Mouse (Mus musculus) neural tube, embryonic 11.5 days (tissue): ENCODE measurements at regions not wholly inside any gene's neighbourhood (a gene's known extent, or its start where the extent isn't known, plus 50 kb on each side); places are given as distances from the start of the nearest gene placed in this dataset.
A peak's percentile ranks its signal among the peaks of the same experiment; 100 is the strongest.

ENCODE experiments used
- ATAC-seq: fragments of 200-750 bp; cut with Nextera tagmentation; 2 replicates; pipeline ENCODE4 v1.8.0; 2017; ENCODE audit warnings: moderate number of reproducible peaks, mild to moderate bottlenecking, moderate TSS enrichment, moderate library complexity; ENCODE audit not compliant: insufficient read depth, low FRiP score, low TSS enrichment
- DNase-seq: peaks from one replicate; pipeline ENCODE4 v3.0.0-alpha.2; 2015; ENCODE audit warnings: low spot score
- H3K27ac ChIP-seq: fragments of 300-500 bp; sonication (generic); 2 replicates; pipeline ENCODE4 v1.5.1; 2014; ENCODE audit warnings: low read depth, mild to moderate bottlenecking, low read length
- H3K27me3 ChIP-seq: fragments of 300-500 bp; sonication (generic); 2 replicates; pipeline ENCODE4 v1.6.1; 2014; ENCODE audit warnings: mild to moderate bottlenecking, low read length, mixed read lengths; ENCODE audit not compliant: control insufficient read depth, insufficient read depth
- H3K36me3 ChIP-seq: fragments of 300-500 bp; sonication (generic); 2 replicates; pipeline ENCODE4 v1.6.1; 2014; ENCODE audit warnings: mild to moderate bottlenecking, low read length, moderate library complexity, mixed read lengths; ENCODE audit not compliant: control insufficient read depth, insufficient read depth
- H3K4me1 ChIP-seq: fragments of 300-500 bp; sonication (generic); 2 replicates; pipeline ENCODE4 v1.6.1; 2014; ENCODE audit warnings: low read length, mixed read lengths; ENCODE audit not compliant: control insufficient read depth, insufficient read depth
- H3K4me2 ChIP-seq: fragments of 300-500 bp; sonication (generic); 2 replicates; pipeline ENCODE4 v1.6.1; 2014; ENCODE audit warnings: low read depth, mild to moderate bottlenecking, moderate library complexity
- H3K4me3 ChIP-seq: fragments of 300-500 bp; sonication (generic); 2 replicates; pipeline ENCODE4 v1.5.1; 2014; ENCODE audit warnings: low read depth, low read length
- H3K9ac ChIP-seq: fragments of 300-500 bp; sonication (generic); 2 replicates; pipeline ENCODE4 v1.6.1; 2014; ENCODE audit warnings: mild to moderate bottlenecking, low read length
- H3K9me3 ChIP-seq: fragments of 300-500 bp; sonication (generic); 2 replicates; pipeline ENCODE4 v1.6.1; 2016; ENCODE audit warnings: low read length; ENCODE audit not compliant: control insufficient read depth
- WGBS: fragments of 180-500 bp; shearing (Covaris S2); extraction: QIAGEN DNeasy Blood & Tissue Kit; methylation state at CpG from one replicate; pipeline ENCODE4 v1.1.7; 2014; 5-methylcytosine and 5-hydroxymethylcytosine counted together

DNA sequence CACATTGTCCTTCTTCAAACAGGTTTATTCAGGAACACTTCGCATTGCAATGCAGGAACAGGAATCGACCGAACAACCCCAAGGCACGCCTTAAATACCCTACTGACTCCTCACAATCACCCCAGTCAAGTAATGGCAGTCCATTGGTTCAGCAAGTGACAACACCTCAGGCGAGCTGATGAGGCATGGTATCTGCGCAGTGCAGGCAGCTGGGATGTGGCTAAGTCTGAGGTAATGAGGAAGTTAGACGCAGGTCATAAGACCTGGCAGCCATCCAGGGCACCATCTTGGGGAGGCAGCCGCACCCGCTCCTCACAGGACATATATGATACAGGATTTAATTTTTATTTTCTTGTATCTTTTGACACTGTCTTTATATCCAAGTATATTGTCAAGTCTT is 1251.6 kb downstream of the Basp1 start:
- Histone ChIP-seq H3K4me3 (no peak overlapping the region), H3K27ac (no peak overlapping the region), H3K9ac (no peak overlapping the region), H3K4me1 (no peaks in the 10 kb centered on the region), H3K9me3 (no peaks in the 10 kb centered on the region), H3K4me2 (no peak overlapping the region), H3K36me3 (no peaks in the 10 kb centered on the region), H3K27me3 (no peaks in the 10 kb centered on the region)
- WGBS: 90% methylated on average over 9 of the region's 9 CpGs
- ATAC-seq: no peak
- DNase-seq: no peak

DNA sequence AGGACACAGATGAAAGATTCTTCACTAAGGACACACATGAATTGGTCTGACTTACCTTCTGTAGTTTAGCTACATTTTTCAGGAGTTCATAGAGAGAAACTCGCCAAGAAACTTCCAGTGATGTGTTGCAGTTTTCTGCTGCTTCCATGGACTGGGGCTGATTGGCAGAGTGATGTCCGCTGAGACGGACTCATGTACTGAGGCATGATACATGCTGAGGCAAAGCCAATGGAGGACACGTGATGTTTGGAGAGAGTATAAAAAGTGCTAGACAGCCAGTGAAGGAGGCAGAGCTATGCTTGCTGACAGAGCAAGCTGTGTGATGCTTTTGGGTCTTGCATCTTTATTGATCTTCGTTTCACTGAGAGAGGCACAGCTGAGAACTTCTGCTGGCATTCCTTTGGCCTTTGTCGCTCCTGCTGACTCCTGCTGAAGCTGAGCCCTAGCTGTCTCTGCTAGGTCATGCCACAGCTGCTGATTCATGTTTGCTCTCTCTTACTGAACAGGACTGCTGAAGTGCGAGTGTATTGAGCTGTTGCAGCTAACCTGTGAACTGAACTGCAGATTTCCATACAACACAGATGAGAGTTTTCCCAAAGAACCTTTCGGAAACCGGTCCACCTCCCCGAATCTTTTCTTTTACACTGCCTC is 1255.7 kb downstream of the Basp1 start:
- H3K4me3 ChIP-seq: no peak overlapping the region
- H3K27me3 ChIP-seq: no peaks in the 10 kb centered on the region
- H3K27ac ChIP-seq: no peak overlapping the region
- H3K4me1 ChIP-seq: no peaks in the 10 kb centered on the region
- H3K4me2 ChIP-seq: no peak overlapping the region
- H3K9me3 ChIP-seq: no peaks in the 10 kb centered on the region
- no peaks in the 10 kb centered on the region for H3K36me3 ChIP-seq
- ATAC-seq (no peak), DNase-seq (no peak)
- WGBS: 79% methylated on average over 10 of the region's 10 CpGs
- H3K9ac ChIP-seq: no peak overlapping the region

DNA sequence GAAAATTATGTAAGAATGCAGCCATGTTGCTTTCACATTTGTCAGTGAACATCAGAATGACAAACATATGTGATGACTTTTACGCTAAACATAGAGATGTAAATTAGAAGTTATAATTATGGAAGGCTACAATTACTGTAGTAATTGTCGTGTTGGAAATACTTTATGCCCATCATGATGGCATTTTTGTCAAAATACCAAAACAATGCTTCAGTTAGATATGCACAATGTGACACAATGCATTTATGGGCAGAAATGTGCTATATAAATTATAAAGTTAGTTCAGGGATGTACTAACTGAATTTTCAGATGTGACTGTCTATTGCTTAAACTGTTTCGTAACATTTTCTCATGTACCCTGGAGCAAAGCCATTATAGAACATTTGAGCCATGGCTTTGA is 1259.3 kb downstream of the Basp1 start:
- H3K9ac ChIP-seq: no peak overlapping the region
- H3K36me3 ChIP-seq: no peaks in the 10 kb centered on the region
- ATAC-seq (no peak), DNase-seq (no peak)
- H3K4me2 ChIP-seq: no peak overlapping the region
- H3K27ac ChIP-seq: no peak overlapping the region
- no peak overlapping the region for H3K4me3 ChIP-seq
- H3K27me3 ChIP-seq: no peaks in the 10 kb centered on the region
- no peaks in the 10 kb centered on the region for H3K9me3 ChIP-seq
- 92% methylated on average over 3 of the region's 3 CpGs for WGBS
- H3K4me1 ChIP-seq: no peaks in the 10 kb centered on the region

DNA sequence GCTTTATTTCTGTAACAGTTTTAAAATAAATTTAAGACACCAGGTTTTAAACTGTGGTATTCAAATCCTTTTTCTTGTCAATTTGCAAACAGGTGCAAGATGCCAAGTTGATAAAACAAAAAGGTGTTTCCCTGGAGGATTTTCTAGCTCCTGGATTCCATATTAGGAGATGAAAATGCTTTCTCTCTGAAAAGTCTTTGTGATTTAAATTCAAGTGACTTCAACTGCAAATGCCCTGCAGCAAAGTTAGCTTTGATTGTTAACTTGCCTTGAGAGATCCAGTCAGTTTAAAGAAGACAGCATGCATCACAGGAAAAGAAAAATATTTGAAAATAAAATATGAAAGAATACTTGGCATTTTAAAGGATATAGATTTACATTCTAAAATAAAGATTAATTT is 1289.3 kb downstream of the Basp1 start:
- no peak overlapping the region for H3K9ac ChIP-seq
- no peak for ATAC-seq
- DNase-seq: no peak
- H3K4me1 ChIP-seq: no peaks in the 10 kb centered on the region
- no peaks in the 10 kb centered on the region for H3K9me3 ChIP-seq
- H3K4me3 ChIP-seq: no peak overlapping the region
- no peaks in the 10 kb centered on the region for H3K36me3 ChIP-seq
- H3K4me2 ChIP-seq: no peak overlapping the region
- no peak overlapping the region for H3K27ac ChIP-seq
- H3K27me3 ChIP-seq: no peaks in the 10 kb centered on the region

DNA sequence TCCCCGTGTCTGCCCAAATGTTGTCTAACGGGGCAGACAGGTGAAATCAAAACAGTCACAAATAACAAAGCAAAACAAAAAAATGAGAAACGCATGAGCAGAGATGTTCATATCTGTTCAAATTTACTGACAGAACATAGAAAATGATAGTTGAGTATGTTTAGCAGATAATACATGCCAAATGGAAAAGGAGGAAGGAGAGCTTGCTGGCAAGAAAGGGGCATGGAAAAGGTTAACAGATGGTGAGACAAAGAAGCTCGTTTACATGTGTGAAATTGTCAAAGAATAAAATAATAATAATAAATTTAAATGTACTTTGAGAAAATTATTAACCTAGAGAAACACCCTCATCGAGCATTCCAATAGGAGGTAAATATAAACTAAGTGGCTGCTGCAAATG is 1327.3 kb downstream of the Basp1 start:
- Histone ChIP-seq H3K27me3 (no peaks in the 10 kb centered on the region), H3K9ac (no peak overlapping the region), H3K4me2 (no peak overlapping the region), H3K4me3 (no peak overlapping the region), H3K4me1 (no peaks in the 10 kb centered on the region), H3K27ac (no peak overlapping the region), H3K9me3 (no peaks in the 10 kb centered on the region), H3K36me3 (no peaks in the 10 kb centered on the region)
- WGBS: 84% methylated on average over 5 of the region's 5 CpGs
- ATAC-seq (no peak), DNase-seq (no peak)

DNA sequence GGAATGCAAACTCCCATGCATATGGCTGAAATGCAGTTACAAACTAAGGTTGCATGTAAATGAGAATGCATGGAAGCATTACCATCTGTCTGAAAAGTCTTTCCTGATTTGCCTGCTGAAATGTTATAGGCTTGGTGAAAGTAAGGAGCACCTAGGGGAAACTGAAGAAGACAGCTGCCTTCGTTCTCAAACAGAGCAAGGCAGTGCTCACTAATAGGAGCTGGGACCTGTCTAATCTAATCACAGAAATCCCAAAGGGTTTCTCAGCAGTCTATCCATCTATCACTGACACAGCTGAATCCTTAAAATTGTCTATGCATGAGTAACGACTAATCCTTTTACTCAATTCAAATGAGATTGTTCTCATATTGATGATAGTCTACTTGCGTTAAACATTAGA is 1360.4 kb downstream of the Basp1 start:
- no peaks in the 10 kb centered on the region for H3K27me3 ChIP-seq
- peak; percentile 39; the same call in 1 of the 2 replicates for ATAC-seq
- H3K4me2 ChIP-seq: no peak overlapping the region
- no peak for DNase-seq
- WGBS: 71% methylated on average over 3 of the region's 3 CpGs
- no peaks in the 10 kb centered on the region for H3K36me3 ChIP-seq
- no peaks in the 10 kb centered on the region for H3K9me3 ChIP-seq
- H3K27ac ChIP-seq: no peak overlapping the region
- no peak overlapping the region for H3K9ac ChIP-seq
- H3K4me1 ChIP-seq: no peaks in the 10 kb centered on the region
- no peak overlapping the region for H3K4me3 ChIP-seq

DNA sequence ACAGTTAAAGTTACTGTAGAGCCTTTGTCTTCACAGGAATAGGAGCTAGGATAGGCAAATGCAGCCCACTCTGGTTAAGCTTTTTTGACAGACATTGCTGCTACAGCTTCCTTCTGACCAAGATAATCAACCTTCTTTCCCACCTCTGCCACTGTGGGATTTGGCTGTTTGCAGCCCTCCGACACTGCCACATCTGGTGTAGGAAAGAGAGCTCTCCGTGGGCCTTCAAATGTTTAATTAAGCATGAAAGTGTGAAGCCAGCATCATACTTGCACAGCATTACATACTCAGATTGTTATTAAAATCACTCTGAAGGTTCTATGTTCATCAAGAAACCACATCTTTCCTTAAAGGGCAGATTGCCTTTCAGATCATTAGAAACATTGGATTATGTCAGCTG is 1372.7 kb downstream of the Basp1 start:
- ATAC-seq (no peak), DNase-seq (no peak)
- Histone ChIP-seq H3K27ac (no peak overlapping the region), H3K27me3 (no peaks in the 10 kb centered on the region), H3K36me3 (no peaks in the 10 kb centered on the region), H3K9me3 (no peaks in the 10 kb centered on the region), H3K9ac (no peak overlapping the region), H3K4me3 (no peak overlapping the region), H3K4me2 (no peak overlapping the region), H3K4me1 (no peaks in the 10 kb centered on the region)
- 57% methylated on average over 2 of the region's 2 CpGs for WGBS

DNA sequence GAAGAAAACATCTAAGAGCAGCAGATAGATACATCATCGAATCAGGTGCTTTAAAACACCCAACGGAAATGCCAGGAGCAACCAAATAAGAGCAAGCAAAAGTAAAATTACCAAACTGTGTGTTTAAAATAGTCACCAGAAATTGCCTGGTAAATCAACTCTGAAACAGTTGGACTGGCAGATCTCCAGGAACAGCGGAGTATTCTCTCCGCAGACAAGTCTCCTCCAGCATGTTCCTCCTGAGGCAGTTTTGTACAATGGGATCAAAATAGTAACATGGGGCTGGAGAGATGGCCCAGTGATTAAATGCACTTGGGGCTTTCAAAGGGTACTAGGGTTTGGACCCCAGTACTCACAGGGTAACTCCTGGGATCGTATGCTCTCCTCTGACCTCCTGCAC is 1374.4 kb downstream of the Basp1 start:
- ATAC-seq (no peak), DNase-seq (no peak)
- no peaks in the 10 kb centered on the region for H3K4me1 ChIP-seq
- no peak overlapping the region for H3K4me2 ChIP-seq
- H3K4me3 ChIP-seq: no peak overlapping the region
- H3K27ac ChIP-seq: no peak overlapping the region
- H3K9me3 ChIP-seq: no peaks in the 10 kb centered on the region
- no peaks in the 10 kb centered on the region for H3K36me3 ChIP-seq
- H3K27me3 ChIP-seq: no peaks in the 10 kb centered on the region
- WGBS: 83% methylated on average over 5 of the region's 5 CpGs
- no peak overlapping the region for H3K9ac ChIP-seq

DNA sequence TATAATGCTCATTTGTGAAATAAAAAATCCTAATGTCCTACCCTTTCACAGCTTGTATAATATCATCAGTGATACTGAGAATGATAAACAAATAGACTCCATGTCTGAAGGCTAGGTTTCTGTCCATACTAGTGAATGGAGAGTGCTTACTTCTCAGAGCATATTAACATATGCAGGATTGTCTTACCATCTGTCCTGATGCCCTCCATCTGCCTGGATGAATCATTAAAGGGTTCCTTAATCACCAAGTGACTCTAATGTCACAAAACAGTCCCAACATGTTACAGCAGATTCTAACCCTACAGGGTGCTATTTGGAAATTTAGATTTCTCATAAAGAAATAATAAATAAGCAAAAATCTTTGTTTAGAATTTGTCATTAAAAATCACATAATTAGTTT is 1391.4 kb downstream of the Basp1 start:
- Histone ChIP-seq H3K27me3 (no peaks in the 10 kb centered on the region), H3K4me2 (no peak overlapping the region), H3K4me3 (no peak overlapping the region), H3K36me3 (no peaks in the 10 kb centered on the region), H3K9me3 (no peaks in the 10 kb centered on the region), H3K9ac (no peak overlapping the region), H3K4me1 (no peaks in the 10 kb centered on the region), H3K27ac (no peak overlapping the region)
- no peak for DNase-seq
- ATAC-seq: no peak
